Mouse (Mus musculus): ENCODE data around the gene Slc35b3.

Gene Slc35b3

GRCm38 (mm10) chr13:38960063-38961050 is at the start of gene Slc35b3:
TSS of gene Slc35b3 (minus strand) at chr13:38960875.
- peak; percentile 65 to 77 for DNase-seq (ENCODE audit: low read depth in 2 of 2, low spot score in 2 of 2)

- DNase-seq (ENCODE audit: low read depth in 2 of 2, low spot score in 2 of 2), result no peak
Observed at GRCm38 (mm10) chr13:39010280-39010679, 49.6 kb upstream of the Slc35b3 start.

DNA sequence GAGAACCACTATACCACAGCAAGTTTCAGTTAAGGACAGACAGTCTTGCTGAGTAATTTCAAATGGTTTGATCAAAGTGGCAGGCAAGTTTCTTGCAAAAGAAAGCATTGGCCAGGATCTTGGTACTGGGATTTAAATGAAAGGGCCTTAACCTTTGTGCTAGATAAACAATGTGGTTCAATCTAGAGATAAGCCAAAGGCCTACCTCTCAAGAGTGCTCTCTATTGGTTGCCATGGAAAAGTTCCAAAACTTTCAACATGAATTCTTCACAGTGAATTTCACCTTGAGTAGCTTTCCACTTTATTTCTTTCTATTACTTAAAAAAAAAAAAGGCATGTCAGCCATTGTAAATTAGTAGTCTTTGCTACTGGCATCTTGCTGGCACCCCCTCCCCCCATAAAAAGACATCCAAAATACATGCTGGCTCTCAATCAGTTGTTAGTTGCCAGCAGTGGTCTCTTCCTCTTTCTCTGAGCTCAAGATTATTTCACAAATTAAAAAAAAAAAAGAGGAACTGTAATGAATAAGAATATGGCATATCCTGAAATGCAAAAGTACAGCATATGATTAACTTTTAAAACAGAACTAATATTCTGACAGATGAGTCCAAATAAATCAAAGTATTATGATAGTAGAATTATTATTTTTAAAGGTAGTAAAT is 42.6 kb upstream of the Slc35b3 start:
- DNase-seq (ENCODE audit: low read depth in 2 of 2, low spot score in 2 of 2), result no peak

DNA sequence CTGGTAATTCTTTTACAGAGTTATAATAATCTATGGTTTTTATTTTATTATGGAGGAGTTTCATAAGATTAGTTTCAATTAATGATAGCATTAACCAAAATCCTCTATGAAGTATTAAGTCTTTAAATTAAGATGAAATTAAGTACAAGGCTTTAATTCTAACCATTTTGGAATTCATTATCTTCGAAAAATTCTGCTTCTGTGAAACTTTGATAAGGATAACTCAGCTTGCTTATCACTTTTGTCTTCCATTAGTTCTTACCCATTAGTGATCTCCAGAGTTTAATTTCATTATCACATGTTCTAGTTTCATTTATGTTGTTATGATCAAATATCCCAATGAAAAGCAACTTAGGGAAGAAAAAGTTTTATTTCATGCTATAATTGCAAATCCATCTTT is 41.7 kb upstream of the Slc35b3 start:
- no peak for DNase-seq (ENCODE audit: low read depth in 2 of 2, low spot score in 2 of 2)

DNA sequence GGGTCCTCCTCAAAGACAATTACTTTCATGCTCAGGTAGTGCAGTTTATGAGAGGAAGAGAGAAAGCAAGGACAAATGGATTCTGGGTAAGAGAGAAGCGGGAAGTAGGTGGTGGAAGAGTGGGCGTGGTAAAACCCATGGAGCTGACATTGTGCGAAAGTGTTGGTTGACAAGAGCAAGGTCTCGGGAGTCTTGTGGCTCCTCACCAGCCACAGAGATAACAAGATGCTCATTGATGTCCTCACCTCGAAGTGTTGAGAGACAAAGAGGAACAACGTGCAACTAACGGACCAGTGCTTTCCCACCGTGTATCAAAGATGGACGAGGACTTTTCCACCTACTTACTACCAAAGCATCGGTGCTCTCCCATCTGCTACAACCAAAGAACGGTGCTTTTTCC is 40.8 kb upstream of the Slc35b3 start:
- no peak for DNase-seq (ENCODE audit: low read depth in 2 of 2, low spot score in 2 of 2)

DNA sequence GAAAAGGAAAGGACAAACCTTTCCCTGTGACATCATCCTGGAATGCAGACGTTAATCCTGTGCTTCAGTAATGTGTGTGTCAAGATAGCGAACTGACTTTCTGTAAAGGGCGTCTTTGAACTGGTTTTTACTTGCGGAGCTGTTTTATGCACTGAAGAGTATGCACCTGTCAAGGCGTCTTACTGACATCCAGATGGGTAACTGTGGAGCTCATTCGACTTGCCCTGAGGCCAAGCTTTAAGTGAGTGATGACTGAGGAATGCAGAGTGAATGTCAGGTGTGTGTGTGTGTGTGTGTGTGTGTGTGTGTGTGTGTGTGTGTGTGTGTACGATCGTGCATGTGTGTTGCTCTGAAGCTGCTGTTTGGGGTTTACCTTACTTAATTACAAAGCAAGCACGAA is 38.3 kb upstream of the Slc35b3 start:
- no peak for DNase-seq (ENCODE audit: low read depth in 2 of 2, low spot score in 2 of 2)

GRCm38 (mm10) chr13:38992529-38992928 is 31.9 kb upstream of the Slc35b3 start:
- DNase-seq (ENCODE audit: low read depth in 2 of 2, low spot score in 2 of 2), result no peak

DNA sequence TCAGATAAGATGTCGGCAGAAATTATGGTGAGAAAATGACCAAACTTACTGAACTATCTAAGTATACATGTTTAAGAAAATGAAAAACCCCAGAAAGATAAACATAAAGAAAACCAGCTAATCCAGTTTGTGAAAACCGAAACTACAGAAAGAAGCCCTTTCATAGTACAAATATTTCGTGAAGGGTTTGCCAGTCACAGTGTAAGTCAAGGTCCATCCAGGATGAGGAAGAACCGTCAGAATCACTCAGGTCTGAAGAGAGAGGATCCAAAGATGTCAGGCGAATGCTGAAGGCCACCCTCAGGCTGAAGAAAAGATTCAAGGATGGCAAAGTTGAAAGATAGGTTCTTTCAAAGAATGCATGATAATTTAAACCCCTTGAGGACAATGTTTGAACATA is 23.1 kb upstream of the Slc35b3 start:
- DNase-seq (ENCODE audit: low read depth in 2 of 2, low spot score in 2 of 2), result no peak

- no peak for DNase-seq (ENCODE audit: low read depth in 2 of 2, low spot score in 2 of 2)
Observed at GRCm38 (mm10) chr13:38980900-38981299, 20.2 kb upstream of the Slc35b3 start.

- no peak for DNase-seq (ENCODE audit: low read depth in 2 of 2, low spot score in 2 of 2)
Observed at GRCm38 (mm10) chr13:38976978-38977377, 16.3 kb upstream of the Slc35b3 start.

GRCm38 (mm10) chr13:38975853-38976252 is 15.2 kb upstream of the Slc35b3 start:
- no peak for DNase-seq (ENCODE audit: low read depth in 2 of 2, low spot score in 2 of 2)

DNA sequence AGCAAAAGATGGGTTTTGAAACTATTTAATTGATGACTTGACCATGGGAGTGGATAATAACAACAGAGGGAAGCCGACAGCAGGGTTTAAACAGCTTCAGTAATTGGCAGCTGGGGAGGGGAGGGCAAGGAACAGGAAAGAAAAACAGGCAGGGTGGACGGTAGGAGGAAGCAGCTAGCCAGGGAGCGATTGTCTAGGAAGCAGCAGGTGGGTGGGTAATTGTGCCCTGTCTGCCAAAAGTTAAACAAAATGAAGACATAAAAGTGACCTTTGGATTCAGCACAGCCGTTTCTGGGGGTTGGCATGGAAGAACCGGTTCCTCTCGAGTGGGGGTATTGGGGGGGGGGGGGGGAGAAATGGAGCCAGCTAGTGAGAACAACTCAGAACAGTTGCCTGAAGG is 11.9 kb upstream of the Slc35b3 start:
- DNase-seq (ENCODE audit: low read depth in 2 of 2, low spot score in 2 of 2), result no peak

GRCm38 (mm10) chr13:38971047-38971446 is 10.4 kb upstream of the Slc35b3 start:
- no peak for DNase-seq (ENCODE audit: low read depth in 2 of 2, low spot score in 2 of 2)

- no peak for DNase-seq (ENCODE audit: low read depth in 2 of 2, low spot score in 2 of 2)
Observed at GRCm38 (mm10) chr13:38967518-38967917, 6.8 kb upstream of the Slc35b3 start.

DNA sequence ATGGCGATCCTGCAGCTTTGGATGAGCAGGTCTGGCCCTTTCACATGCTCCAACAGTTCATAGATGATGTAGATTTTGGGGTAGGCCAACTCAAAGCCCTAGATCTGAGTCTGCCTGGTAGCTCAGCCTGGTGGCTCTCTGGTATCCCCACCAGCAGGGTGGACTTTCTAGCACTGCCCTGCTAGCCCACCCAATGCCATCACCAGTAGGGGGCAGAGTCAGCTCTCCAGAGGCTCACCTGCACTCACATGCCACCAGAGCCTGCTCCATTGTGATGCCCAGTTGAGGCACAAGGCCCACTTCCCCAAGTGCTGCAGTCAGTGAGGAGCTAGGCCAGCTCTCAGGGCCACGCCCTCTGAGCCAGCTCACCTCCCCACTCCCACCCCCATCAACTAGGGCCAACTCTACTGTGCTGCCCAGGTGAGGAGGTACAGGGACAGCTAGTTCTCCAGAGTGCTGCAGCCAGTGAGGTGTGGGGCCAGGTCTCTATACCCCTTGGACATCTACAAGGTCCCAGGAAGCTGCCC is 6.3 kb upstream of the Slc35b3 start:
- no peak for DNase-seq (ENCODE audit: low read depth in 2 of 2, low spot score in 2 of 2)

GRCm38 (mm10) chr13:38962771-38963170 is 2.1 kb upstream of the Slc35b3 start:
- no peak for DNase-seq (ENCODE audit: low read depth in 2 of 2, low spot score in 2 of 2)

- DNase-seq (ENCODE audit: low read depth in 2 of 2, low spot score in 2 of 2), result no peak
Observed at GRCm38 (mm10) chr13:38958037-38958436, 2.6 kb downstream of the Slc35b3 start.

- no peak for DNase-seq (ENCODE audit: low read depth in 2 of 2, low spot score in 2 of 2)
Observed at GRCm38 (mm10) chr13:38946296-38947012, 14.2 kb downstream of the Slc35b3 start.

- DNase-seq (ENCODE audit: low read depth in 2 of 2, low spot score in 2 of 2), result no peak
Observed at GRCm38 (mm10) chr13:38945767-38946166, 14.9 kb downstream of the Slc35b3 start.

GRCm38 (mm10) chr13:38944951-38945350 is 15.7 kb downstream of the Slc35b3 start:
- DNase-seq (ENCODE audit: low read depth in 2 of 2, low spot score in 2 of 2), result no peak

GRCm38 (mm10) chr13:38941786-38942185 is 18.9 kb downstream of the Slc35b3 start:
- DNase-seq (ENCODE audit: low read depth in 2 of 2, low spot score in 2 of 2), result no peak

Measured in CD8-positive naive resting alpha-beta T cell, adult 2 months (primary cell).